Mouse (Mus musculus): Measurements from ENCODE around the gene Hivep1.

DNA sequence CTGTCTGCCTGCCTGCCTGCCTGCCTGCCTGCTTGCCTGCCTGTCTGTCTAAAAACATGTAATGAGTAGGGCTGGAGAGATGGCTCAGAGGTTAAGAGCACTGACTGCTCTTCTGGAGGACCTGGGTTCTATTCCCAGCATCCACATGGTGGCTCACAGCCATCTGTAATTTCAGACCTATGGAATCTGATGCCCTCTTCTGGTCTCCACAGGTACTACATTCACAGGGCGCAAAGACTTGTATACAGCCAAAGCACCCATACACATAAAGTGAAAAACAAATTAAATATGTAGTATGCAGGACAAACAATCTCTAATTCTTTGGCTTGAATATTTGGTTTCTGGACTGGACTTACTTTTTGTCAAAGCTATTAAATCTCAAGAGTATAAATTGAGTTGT, 46.7 kb downstream of the Hivep1 start:
- no peak for TF ChIP-seq EP300 (IDR thresholded peaks at IDR 0.05)
- TF ChIP-seq CTCF (IDR thresholded peaks at IDR 0.05), result peak; percentile 51

Data from lung, postnatal 0 days (tissue).